Mouse (Mus musculus) induced T-regulatory cell, adult 2 months (primary cell): Measurements from ENCODE around the gene Krtap31-1.
"Not testable (repeated sequence)": the region's sequence is repeated elsewhere in the genome, so short reads cannot be mapped to it uniquely, and the experiment has no call there.

Source experiments
- DNase-seq: peaks from one replicate; pipeline ENCODE4 v3.0.0-alpha.2; 2012; ENCODE audit warnings: low read depth

Krtap31-1 gene

DNA sequence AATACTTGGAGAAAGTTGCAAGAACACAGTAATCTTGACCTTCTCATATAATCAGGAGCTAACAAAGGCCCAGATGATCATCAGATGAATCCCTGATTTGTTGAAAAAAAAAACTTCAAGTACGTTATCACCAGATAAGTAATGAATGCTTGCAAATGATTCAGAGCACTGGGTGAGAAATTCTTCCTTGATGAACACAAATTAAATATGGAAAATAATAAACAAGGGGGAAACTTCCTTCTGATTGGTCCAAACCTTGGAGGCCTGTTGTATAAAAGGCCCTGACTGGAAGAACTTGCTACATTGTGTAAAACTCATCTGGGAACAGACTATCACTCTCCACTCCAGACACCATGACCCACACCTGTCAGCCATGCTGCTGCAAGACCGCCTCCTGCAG lies at the start of gene Krtap31-1:
Krtap31-1 (plus strand) TSS at position 301 of the 400 bp plus-strand sequence.
- DNase-seq: no peak

DNA sequence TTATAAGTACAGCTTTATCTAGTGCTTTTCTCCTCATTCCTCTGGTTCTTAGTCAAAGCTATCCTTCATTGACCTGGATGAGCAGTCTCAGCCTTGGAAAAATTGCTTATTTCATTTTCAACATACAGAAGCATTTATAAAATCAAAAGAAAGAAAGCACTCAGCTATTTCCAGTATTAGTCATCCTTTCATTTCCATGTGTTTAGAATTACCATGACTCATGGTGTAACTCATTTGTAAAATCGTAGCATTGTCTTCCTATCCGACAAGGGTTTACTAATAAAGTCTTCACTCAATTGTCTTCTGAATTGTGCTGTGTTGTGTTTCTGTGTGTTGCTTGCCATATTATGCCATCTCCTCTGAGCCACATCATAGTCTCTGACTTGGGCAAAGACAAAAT lies 49.0 kb upstream of the Krtap31-1 start:
- DNase-seq: no peak

DNA sequence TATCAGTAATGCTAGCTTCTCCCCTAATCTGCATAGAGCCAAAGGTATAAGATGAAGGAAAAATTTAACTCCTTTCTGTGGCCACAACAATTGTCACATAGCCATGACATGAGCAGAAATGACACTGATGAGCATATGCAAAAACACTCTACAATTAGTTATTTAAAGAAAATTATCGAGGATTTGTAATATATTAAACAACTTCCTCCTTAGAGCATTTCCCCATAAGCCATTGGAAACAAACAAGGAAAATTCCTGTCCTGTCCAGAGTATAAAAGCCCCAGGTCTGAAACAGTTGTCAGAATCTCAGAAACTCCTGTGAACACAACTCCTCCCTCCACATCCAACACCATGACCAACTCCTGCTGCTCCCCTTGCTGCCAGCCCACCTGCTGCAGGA lies 43.5 kb upstream of the Krtap31-1 start, which contains the start of gene Gm11559:
Gm11559 (plus strand) TSS at position 301 of the 400 bp plus-strand sequence.
- DNase-seq: not testable (repeated sequence)

DNA sequence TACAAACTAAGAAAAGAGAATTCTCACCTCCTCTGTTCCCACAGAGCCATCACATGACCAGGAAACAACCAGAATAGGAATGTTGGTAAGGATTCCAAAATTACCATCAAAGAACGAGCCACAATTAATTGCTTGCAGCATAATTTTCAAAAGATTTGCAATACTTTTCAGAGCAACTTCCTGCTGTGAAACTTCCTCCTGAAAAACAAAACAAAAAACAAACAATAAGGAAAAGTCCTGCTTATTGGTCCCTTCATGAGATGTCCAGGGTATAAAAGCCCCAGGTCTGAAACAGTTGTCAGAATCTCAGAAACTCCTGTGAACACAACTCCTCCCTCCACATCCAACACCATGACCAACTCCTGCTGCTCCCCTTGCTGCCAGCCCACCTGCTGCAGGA lies 34.6 kb upstream of the Krtap31-1 start, which contains the start of gene Krtap9-1:
Krtap9-1 (plus strand) TSS at position 301 of the 400 bp plus-strand sequence.
- DNase-seq: not testable (repeated sequence)

DNA sequence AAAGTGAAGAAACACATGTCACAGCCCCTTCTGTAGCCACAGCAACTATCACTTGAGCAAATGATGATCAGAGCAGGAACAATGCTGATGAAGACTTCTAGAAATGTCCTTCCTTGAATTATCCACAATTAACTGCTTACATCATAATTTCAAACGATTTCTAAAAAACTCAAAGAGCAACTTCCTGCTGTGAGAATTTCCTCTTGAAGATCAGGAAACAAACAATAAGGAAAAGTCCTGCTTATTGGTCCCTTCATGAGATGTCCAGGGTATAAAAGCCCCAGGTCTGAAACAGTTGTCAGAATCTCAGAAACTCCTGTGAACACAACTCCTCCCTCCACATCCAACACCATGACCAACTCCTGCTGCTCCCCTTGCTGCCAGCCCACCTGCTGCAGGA lies 28.8 kb upstream of the Krtap31-1 start, which contains the start of gene Gm11567:
Gm11567 (plus strand) TSS at position 301 of the 400 bp plus-strand sequence.
- not testable (repeated sequence) for DNase-seq

DNA sequence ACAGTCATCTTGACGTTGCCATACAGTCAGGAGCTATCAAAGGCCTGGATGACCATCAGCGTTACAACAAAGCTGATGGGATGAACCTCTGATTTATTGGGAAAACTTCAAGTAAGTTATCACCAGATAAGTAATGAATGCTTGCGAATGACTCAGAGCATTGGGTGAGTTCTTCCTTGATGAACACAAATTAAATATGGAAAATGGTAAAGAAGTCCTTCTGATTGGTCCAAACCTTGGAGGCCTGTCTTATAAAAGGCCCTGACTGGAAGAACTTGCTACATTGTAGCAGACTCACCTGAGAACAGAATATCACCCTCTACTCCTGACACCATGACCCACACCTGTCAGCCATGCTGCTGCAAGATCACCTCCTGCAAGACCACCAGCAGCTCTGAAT lies 6.7 kb downstream of the Krtap31-1 start, which contains the start of gene Gm11565:
Gm11565 (plus strand) TSS at position 301 of the 400 bp plus-strand sequence.
- DNase-seq: no peak

DNA sequence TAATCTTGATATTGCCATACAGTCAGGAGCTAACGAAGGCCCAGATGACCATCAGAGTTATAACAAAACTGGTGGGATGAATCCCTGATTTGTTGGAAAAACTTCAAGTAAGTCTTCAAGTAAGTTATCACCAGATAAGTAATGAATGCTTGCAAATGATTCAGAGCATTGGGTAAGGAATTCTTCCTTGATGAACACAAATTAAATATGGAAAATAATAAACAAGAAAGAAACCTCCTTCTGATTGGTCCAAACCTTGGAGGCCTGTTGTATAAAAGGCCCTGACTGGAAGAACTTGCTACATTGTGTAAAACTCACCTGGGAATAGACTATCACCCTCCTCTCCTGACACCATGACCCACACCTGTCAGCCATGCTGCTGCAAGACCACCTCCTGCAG lies 28.3 kb downstream of the Krtap31-1 start, which contains the start of gene Krtap31-2:
Krtap31-2 (plus strand) TSS at position 301 of the 400 bp plus-strand sequence.
- no peak for DNase-seq

DNA sequence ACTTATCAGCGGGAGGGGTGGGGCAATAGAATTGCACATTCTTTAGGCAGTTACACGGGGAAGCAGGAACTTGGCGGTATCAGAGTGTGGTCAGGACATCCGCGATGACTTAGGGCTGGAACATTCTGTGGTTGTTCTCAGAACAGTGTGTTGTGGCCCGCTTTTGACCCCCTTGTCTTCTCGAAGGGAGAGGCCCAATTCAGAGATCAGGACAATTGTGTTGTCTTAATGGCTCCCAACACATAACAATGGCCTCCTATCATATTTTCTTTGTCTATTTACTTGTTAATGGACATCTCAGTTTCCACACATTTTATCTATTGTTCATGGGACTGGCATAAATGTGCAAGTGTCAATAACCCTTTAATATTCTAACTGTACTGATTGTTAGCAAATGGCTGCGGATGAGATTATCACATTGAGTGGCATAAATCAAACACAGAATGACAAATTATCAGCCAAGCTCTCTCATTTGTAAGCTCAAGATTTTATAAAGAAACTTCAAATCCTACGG lies 30.1 kb downstream of the Krtap31-1 start:
- DNase-seq: no peak

DNA sequence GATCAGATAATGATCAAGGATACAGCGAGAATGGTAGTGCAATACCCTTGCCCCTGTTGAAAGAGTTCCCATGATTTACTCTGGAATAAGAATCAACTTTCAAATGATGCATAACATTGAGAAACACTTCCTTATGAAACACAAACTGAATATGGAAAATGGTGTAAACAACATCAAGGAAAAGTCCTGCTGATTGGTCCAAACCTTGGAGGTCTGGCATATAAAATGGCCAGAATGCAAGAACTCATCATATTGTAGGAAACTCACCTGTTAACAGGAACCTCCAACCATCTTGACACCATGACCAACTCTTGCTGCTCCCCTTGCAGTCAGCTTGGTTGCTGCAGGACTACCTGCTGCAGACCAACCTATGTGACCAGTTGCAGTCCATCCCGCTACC lies 40.5 kb downstream of the Krtap31-1 start, which contains the start of gene Krtap9-5:
Krtap9-5 (plus strand) TSS at position 301 of the 400 bp plus-strand sequence.
- DNase-seq: no peak
